Mouse (Mus musculus) right cerebral cortex, adult 2 months (tissue): ENCODE measurements around the gene Abcb9.
"Not testable (repeated sequence)": the region's sequence is repeated elsewhere in the genome, so short reads cannot be mapped to it uniquely, and the experiment has no call there.

Source experiments
- DNase-seq, 2 experiments: peaks; one replicate each; pipeline ENCODE4 v3.0.0; 2021 to 2022; ENCODE audit warnings: low spot score in 2 of 2

Abcb9 gene

GRCm38 (mm10) chr5:124062037-124062824, 33.4 kb downstream of the Abcb9 start:
- DNase-seq: no peak

DNA sequence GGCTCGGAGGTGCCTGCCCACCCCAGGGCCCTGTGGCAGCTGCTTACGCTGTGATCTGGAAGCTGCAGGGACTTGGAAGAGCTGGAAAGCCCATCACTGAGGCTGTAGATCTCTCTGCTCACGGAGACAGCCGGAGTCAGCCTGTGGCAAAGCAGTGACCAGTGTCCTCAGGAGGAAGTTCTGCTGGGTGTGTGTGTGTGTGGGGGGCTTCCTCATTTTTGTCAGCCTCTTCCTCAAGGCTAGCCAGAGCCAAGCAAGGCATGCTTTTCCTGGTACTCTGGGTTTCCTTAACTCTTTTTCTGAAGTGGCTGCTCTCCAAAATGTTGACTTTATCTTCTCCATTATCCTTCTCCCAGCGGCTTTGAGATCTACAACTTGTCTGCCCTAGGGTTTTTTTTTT, 35.9 kb downstream of the Abcb9 start:
- DNase-seq: no peak

DNA sequence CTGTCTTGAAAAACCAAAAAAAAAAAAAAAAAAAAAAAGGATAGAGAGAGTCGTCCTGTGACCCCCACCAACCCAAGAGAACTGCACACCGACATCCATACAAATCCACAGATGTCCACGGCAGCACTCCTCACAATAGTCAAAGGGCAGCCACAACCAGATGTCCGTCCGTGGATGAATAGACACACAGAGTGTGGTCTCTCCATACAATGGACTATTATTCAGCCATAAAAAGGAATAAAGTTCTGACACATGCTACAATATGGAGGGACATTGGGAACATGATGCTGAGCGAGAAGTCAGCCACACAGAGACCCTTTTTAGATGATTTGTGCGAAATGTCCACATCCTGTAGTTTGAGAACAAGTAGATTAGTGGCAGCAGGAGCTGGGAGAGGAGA, 36.8 kb downstream of the Abcb9 start:
- DNase-seq: no peak

DNA sequence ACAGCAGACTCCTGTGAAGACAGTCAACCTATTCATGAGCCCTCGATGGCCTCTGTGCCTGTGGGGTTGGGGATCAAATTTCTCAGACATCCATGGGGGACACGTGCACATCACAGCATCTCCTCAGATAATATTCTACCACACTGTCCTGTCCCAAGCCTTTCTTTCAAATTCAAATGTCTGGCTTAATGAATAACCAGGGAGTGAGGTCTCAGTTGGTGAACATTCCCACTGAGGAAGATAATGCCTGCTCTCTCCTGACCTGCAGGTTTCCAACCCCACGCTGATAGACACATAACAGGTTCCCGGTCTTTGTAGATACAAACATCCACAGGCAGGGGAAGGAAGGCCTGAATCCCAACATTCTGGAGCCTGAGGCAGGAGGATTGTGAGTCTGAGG, 38.6 kb downstream of the Abcb9 start:
- no peak for DNase-seq

DNA sequence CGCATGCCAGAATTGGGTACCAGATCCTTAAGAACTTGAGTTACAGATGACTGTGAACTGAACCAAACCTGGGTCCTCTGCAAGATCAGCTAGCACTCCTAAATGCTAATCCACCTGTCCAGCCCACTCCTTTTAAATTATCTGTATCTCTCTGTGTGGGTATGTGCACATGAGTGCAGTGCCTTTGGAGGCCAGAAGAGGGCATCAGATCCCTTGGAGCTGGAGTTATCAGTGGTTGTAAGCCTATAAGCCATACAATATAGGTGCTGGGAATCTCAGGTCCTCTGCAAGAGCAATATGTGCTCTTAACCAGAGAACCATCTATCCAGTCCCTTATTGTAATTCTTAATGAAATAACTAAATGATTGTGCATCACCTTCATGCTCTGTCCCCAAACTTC, 39.4 kb downstream of the Abcb9 start:
- no peak for DNase-seq

- DNase-seq: not testable (repeated sequence)
Measured at GRCm38 (mm10) chr5:124052641-124053040, 43.0 kb downstream of the Abcb9 start.

- DNase-seq: no peak
Measured at GRCm38 (mm10) chr5:124051899-124052491, 43.6 kb downstream of the Abcb9 start.

DNA sequence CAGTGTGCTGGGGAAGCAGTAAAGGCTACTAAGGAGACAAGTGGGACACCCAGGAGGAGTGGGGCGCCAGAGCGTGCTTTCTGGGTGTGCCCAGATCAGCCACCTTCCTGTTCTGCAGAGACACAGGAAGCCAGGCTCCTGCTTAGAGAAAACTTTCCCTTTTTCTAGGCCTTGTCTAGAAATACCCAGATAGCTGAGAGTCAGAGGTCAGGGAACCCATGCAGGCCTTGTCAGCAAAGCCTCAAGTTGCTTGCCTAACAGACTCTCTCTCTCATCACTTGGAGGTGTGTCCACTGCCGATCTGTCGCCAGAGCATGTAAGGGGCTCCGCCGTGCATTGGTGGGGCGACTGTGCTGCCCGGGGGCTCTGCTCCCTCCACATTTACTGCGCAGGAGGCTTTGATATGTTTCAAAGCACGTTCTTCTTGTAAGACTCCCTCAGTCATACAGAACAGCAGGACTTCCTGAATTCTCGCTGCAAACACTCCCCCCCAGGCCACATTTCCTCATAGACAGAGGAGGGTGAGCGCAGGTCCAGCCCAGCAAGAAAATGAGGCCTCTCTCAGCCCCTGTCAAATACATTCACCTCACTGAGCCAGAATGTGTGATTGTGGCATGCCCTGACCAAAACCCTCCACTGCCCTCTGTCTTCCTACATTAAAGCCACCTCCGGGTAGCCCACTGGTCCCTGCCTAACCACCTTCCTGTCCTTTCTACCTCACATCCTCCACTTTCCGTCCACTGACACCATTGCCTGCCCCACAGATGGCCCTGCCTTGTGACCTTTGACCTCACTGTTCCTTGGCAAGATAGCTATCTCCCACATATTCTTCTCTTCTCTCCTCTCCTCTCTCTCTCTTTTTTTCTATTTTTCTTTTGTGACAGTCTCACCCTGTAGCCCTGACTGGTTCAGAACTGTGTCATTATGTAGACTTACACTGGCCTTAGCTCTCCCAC, 45.2 kb downstream of the Abcb9 start:
- DNase-seq: no peak

- DNase-seq: peak in 1 of 2 experiments; percentile 36
Measured at GRCm38 (mm10) chr5:124049249-124050045, 46.2 kb downstream of the Abcb9 start.

DNA sequence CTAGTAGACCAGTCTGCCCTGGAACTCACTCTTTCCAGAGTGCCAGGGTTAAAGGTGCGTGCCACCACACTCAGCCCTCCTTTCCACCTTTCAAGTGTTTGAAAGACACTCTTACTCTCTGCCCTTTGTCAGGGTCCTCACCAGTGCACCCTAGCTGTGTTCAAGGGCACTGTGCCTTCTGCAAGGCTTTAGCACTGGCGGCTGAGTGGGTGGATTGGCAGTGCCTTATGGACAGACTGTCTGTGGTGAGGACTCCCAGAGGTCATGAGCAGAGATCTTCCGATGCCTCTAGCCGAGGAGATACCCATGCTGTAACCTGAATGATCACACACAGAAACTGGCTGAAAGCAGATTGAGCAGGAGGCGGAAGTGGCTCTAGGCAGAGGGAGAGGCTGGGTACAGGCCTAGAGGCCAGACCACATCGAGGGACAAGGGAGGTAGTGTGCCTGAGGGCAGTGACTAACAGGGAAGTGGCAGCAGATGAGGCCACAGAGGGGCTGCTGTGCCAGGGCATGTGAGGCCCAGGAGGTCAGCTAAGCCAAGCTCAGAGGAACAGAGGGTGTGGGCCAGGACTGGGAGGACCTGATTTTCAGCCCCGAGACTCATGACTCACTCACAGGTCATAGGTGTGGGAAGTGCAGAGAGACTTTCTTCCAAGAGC, 48.7 kb downstream of the Abcb9 start:
- no peak for DNase-seq

DNA sequence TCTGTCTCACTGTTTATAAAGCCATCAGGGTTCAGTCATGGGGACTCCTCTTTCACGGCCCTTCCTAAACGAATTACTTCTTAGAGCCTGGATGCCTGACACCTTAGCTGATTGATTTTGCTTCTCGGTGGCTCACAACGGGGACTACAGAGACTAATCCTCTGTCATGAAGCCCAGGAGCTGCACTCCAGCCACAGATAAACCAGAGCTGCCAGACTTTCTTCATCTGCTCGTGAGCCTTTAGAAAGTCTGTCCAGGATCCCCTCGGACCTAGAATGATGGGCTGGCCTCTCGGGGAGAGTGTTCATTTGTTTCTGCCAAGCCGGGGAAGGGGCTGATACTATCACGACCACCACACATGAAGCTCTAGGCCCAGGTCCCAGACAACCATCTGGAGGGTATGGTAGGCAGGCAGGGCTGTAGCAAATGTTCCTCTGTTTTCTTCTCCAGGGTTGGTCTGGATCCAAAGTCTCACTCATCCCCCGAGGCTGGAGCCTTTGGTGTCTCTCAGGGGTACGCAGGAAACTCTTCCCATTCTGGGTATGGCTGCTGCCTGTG, 50.1 kb downstream of the Abcb9 start:
- no peak for DNase-seq

GRCm38 (mm10) chr5:124043999-124044398, 51.6 kb downstream of the Abcb9 start:
- DNase-seq: no peak

DNA sequence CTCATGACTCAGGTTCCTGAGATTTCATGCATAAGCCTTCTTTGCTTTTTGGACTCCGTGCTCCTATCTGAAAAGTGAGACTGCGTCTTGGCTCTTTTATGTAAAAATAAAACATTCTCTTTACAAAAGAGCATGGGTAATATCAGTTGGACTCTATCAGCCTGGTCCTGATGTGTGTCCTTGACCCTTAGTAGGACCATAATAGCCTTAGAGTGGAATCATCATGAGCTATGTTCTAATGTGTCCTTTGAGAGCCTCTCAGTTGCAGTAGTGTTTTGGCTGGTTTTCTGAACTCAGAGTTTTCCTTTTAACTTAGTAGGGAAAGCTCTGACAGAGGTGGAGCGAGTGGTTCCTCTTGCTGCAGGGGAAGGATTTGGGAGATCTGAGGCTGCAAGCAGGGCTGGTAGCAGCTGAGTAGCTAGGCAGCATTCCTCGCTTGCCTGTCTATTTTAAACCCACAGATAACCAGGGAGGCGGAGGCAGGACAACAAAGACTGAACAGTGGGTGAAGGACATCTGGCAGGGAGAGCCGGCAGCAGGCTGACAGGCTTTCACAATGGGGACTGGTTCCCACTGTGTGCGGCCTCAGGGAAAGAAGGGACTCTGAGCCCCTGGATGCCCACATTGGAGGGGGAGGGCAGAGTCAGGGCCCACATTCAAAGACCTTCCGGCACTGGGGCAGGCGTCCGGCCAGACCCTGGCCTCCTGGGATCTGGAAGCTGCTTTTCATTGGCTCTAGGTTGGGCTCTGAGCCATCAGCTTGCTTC, 52.2 kb downstream of the Abcb9 start:
- peak; percentile 84 to 85 for DNase-seq

- no peak for DNase-seq
Measured at GRCm38 (mm10) chr5:124041097-124041496, 54.5 kb downstream of the Abcb9 start.

DNA sequence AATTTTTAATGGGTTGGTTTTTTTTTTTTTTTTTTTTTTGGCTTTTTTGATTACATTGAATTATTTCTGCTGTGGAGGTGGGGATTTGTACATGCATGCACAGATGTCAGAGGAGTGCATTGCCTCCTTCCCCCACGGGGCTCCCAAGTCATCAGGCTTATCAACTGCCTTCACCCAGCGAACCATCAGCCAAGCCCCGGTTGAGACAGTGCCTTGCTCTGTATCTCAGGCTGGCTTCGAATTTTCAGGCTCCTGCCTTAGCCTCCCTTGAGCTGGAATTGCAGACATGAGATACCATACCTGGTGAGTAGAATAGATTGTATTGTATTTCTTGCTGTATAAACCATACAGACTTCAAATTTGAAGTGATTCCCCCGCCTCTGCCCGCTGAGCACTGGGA, 56.0 kb downstream of the Abcb9 start:
- no peak for DNase-seq

DNA sequence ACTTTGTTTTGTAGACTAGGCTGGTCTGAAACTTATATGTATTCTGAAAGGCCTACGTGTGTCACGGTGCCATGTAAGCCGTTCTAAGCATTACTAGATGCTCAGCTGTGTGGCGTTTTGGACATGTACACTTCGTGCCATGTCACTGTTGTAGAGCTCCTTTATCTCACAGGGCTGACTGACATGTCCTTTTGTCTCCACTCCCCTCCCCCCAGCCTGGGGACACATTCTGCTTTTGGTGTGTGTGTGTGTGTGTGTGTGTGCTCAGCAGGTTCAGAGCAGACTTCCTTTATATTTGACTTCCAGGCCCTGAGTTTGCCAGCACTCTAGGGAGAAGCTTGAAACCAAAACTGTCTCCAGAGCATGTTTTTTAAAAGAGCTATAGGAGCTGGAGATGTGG, 58.8 kb downstream of the Abcb9 start:
- DNase-seq: no peak

GRCm38 (mm10) chr5:124036341-124036740, 59.3 kb downstream of the Abcb9 start:
- no peak for DNase-seq

DNA sequence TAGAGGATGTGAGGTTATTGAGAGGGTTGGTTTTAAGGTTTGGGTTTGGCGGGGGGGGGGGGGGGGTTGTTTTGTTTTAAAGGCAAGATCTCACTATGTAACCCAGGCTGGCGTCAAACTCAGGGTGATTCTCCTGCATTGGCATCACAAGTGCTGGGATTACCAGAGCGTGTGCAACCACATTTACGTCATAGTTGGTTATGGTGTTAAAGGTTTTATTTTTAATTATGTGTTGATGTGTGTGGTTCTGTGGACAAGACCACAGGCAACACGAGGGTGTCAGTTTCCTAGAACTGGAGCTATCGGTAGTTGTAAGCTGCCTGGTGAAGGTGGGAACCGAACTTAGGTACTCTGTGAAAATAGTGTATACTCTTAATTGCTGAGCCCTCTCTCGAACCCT, 59.8 kb downstream of the Abcb9 start:
- DNase-seq: no peak

DNA sequence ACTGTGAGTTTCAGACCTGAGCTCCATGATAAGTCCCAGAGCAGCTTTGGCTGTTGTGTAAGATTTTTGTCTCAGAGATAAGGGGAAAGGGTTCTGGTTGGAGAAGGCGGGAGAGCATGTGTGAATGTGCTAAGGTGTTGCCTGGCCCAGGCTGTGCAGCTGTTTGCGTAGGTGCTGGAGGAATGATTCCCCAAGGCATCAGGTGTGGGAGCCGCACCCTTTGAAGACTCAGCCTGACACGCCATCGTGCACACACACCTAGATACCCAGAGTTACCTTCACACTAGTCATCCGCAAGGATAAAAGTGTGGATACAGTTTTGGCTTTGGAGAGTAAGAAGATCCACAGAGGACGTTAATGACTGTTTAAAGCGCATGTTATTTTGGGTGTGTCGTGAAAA, 60.2 kb downstream of the Abcb9 start:
- no peak for DNase-seq

DNA sequence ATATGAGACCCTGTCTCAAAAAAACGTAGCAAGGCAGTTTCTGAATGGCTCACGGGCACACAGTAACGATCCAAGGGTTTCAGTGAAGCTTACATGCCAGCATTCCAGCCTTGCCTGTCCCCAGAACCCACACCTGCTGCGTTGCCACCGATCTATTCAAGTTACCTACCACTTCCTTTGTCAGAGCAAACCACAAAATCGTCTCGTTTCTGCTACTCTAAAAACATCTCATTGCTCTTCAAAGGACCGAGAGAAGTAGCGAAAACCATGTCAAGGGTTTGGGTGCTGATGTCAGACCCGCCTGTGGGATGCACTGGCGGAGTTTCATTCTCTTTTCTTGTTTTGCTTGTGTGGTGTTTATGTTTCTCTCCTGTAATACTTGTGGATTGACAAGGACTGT, 61.1 kb downstream of the Abcb9 start:
- no peak for DNase-seq
